Mouse (Mus musculus): Measurements from ENCODE around the gene Lbhd2.

DNA sequence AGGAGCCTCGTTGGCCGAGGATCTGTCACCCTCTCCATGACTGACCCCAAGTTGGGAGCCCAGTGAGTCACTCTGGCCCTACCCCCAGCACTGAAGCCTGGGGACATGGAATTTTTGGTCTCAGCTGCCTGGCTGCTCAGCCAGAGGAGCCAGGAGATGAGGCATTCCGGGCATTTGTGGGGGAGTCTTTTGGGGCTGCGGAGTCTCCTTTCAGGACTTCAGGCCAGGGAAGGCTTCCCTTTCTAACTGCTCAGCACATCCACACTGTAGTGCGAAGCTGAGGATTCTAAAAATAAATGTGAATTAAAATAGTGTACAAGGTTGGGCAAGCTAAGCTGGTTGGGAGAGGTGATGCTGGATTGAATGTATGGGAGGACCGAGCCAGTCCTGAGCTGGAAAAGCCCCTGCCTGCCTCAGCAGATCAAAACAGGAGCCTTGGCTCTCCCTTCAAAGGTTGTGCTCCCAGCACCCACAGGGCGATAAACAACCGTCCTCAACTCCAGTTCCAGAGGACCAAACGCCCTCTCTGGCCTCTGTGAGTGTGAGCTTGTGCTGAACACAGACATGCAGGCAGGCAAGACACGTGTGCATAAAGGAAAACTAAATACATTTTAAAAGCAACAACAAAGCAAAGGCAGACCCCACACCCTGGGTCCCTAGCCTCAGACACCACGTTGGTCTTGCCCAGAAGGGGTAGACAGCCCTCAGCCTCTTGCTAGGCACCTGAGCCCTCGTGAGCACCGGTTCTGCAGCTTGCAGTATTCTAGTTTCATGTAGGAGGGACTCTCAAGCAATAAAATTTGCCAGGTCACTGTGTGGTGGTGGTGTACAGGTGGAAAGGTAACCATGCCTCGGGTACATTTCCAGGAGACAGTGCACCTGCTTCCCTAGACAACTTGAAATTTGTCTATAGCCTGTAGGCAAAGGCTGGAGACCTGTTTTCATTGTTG lies 24.5 kb downstream of the Lbhd2 start:
- TF ChIP-seq CTCF (IDR thresholded peaks at IDR 0.05; ENCODE audit: control insufficient read depth, insufficient read depth, insufficient read length) (no peak), MYOD1 (IDR thresholded peaks at IDR 0.05; ENCODE audit: control insufficient read depth, insufficient read length, low read depth) (no peak), MAX (IDR thresholded peaks at IDR 0.05) (peak; percentile 32), USF1 (IDR thresholded peaks at IDR 0.05; ENCODE audit: low read depth) (no peak), CEBPB (IDR thresholded peaks at IDR 0.05; ENCODE audit: low read depth) (no peak), FOSL1 (IDR thresholded peaks at IDR 0.05; ENCODE audit: insufficient read depth, low read length, poor library complexity, severe bottlenecking) (no peak)

Measured in C2C12 (cell line).